Mouse (Mus musculus) megakaryocyte, embryonic 14.5 days (primary cell): ENCODE results near the gene Gkap1. TPM values are rescaled to one million over a fixed set of nuclear protein-coding genes. Genes with fewer than 3 reads are reported as not detected.

Experiments used
- H3K27me3 ChIP-seq: replicated peaks from 2 replicates; pipeline ENCODE3; 2012; ENCODE audit warnings: inconsistent platforms
- H3K36me3 ChIP-seq: replicated peaks from 2 replicates; pipeline ENCODE3; 2012; ENCODE audit warnings: low read length, inconsistent platforms, mixed read lengths
- H3K4me1 ChIP-seq: 2 replicates; pipeline ENCODE4 v1.6.1; 2012; ENCODE audit warnings: inconsistent platforms
- H3K4me3 ChIP-seq: replicated peaks from 2 replicates; pipeline ENCODE3; 2012; ENCODE audit warnings: moderate library complexity, mild to moderate bottlenecking, inconsistent platforms
- H3K9me3 ChIP-seq: 2 replicates; pipeline ENCODE4 v1.6.1; 2012; ENCODE audit warnings: inconsistent platforms
- FLI1 ChIP-seq: IDR thresholded peaks from 2 replicates; pipeline ENCODE4 v1.6.1; 2012; ENCODE audit warnings: low read length, inconsistent platforms, mixed read lengths
- GATA1 ChIP-seq: IDR thresholded peaks from 3 replicates; pipeline ENCODE4 v1.6.1; 2012; ENCODE audit warnings: mixed read lengths, low read length, inconsistent platforms, borderline replicate concordance
- polyA plus RNA-seq: library from polyadenylated mRNA; stranded (reverse); fragments of >175 nt; gene quantifications from 2 replicates; pipeline ENCODE4 v1.2.3, GENCODE M21; 2012; ENCODE audit warnings: low replicate concordance; ENCODE audit not compliant: insufficient read depth

Gkap1 gene
- polyA plus RNA-seq: 0.86 TPM in 1 of 2 replicates, not detected in the other

DNA sequence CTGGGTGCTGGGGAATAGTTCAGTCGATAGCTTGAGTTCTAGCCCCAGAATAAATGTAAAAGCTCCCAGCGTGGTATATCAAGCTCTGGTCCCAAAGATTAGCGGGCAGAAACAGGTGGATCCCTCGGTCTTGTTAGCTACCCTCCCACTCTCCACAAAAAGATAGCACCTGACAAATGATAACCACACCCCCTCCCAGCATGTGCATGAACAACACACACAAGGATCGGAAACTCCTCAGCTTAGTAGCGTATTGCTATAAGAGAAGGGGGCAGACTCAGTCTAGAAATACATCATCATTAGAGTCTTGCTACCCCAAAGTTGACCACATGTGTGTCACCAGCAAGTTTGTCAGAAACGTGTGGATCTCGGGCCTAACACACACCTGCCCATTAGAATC lies at the start of gene Gkap1:
Gene Gkap1, minus strand, starts transcription at position 101 of the 400 bp plus-strand sequence.
- Histone ChIP-seq H3K9me3 (peaks cover 7% of the 10 kb centered on the region; the same call in 1 of the 2 replicates), H3K36me3 (no peaks in the 10 kb centered on the region), H3K4me3 (peak within 1 kb of the TSS; percentile 92), H3K27me3 (peaks cover 91% of the 10 kb centered on the region), H3K4me1 (peaks cover 16% of the 10 kb centered on the region)
- no peak for TF ChIP-seq FLI1
- TF ChIP-seq GATA1: no peak

DNA sequence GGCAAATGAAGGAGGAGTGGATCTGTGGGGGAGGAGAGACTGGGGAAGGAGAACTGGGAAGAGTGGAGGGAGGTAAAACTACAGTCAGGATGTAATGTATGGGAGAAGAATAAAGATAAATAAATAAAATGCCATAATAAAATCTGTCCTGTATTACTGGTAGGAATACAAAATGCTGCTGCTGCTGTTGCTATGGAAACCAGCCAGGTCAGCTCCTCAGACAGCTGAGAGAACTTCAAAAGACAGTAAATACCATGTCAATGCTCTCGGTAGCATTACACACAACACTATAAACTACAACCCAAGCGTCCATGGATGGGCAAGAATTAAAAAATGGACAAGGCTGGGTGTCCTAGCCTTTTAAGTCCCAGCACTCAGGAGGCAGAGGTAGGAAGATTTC lies 42.3 kb upstream of the Gkap1 start:
- Histone ChIP-seq H3K27me3 (peaks cover 8% of the 10 kb centered on the region), H3K36me3 (no peaks in the 10 kb centered on the region), H3K4me1 (no peaks in the 10 kb centered on the region), H3K9me3 (0 out of 2 replicates have a peak, but pooled peaks cover 4% of the 10 kb centered on the region), H3K4me3 (no peak overlapping the region)
- TF ChIP-seq FLI1: no peak
- TF ChIP-seq GATA1: no peak

DNA sequence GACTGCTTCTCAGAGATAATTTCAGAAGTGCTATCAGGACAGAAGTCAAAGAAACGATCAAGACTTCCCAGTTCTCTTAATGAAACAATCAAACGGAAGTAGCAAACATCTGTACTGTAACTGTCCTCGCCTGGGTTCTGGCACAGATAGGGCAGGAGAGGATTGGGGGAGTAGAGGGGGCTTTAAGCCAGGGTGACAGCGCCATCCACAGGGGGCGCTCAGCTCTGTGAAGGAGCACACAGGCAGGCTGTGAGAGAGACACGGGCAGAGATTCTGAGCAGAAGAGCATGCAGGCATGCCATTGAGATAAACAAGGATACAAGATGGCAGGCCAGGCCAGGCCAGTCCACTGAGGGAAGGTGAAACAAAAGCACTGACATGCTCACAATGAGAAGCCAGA lies 39.5 kb upstream of the Gkap1 start:
- Histone ChIP-seq H3K9me3 (no peaks in the 10 kb centered on the region), H3K4me1 (no peaks in the 10 kb centered on the region), H3K36me3 (no peaks in the 10 kb centered on the region), H3K27me3 (peaks cover 8% of the 10 kb centered on the region), H3K4me3 (no peak overlapping the region)
- TF ChIP-seq FLI1 (no peak), GATA1 (no peak)

DNA sequence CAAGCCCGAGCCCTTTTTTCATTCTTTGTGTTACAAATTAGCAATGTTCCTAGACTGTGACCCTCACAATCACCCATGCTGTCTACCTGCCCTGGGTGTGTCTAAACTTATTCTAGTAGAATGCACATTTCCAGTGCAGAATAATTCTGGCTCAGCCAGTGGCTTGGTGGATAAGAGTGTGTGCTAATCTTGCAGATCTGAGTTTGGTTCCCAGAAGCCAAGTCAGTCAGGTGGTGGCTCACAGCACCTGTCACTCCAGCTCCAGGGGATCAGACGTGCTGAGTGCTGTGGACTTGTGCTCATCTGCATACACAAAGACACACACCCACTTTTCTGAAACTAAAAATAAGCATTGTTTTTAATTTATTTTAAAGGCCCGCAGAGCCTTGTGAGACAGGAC lies 38.3 kb upstream of the Gkap1 start:
- Histone ChIP-seq H3K36me3 (no peaks in the 10 kb centered on the region), H3K27me3 (peaks cover 8% of the 10 kb centered on the region), H3K4me3 (no peak overlapping the region), H3K4me1 (no peaks in the 10 kb centered on the region), H3K9me3 (no peaks in the 10 kb centered on the region)
- TF ChIP-seq GATA1 (no peak), FLI1 (no peak)

DNA sequence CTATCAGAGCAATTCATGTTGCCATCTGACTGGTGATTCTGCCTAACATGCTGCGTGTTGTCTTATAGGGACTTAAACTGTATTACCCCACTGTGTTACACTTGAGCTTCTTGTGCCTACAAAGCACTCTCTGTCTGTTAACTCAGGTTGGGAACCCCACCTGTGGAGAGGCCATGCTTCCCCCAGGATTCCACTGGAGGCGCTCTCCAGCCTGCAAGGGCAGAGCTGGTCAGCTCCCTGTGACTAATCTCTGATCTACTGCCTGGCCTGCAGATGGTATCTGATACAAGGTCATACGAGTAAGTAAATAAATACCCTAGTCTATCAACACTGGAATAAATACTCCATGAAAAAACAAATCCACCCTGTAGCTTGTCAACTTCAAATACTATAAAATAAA lies 35.9 kb upstream of the Gkap1 start:
- H3K36me3 ChIP-seq: no peaks in the 10 kb centered on the region
- H3K9me3 ChIP-seq: no peaks in the 10 kb centered on the region
- peaks cover 6% of the 10 kb centered on the region for H3K27me3 ChIP-seq
- H3K4me3 ChIP-seq: no peak overlapping the region
- H3K4me1 ChIP-seq: no peaks in the 10 kb centered on the region
- TF ChIP-seq GATA1: no peak
- TF ChIP-seq FLI1: no peak

DNA sequence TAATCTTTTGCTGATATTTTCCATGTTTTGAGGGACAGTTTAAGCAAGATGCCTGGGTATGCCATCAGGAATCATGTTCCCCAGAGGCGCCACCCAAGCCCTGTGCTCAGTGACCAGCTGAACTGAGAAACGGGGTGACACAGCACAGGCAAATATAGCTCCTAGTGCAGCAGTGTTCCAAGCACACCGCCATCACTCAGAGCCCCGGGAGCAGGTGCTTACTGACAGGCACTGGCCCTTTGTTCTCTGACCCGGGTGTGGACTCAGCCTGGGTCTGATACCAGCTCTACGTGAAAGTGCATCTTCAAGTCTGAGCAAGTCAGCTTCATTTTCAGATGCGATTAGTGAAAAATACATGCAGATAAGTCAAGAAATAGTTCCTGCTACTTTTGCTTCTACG lies 34.0 kb upstream of the Gkap1 start:
- H3K4me3 ChIP-seq: no peak overlapping the region
- H3K36me3 ChIP-seq: no peaks in the 10 kb centered on the region
- no peaks in the 10 kb centered on the region for H3K27me3 ChIP-seq
- H3K9me3 ChIP-seq: no peaks in the 10 kb centered on the region
- H3K4me1 ChIP-seq: no peaks in the 10 kb centered on the region
- TF ChIP-seq GATA1 (no peak), FLI1 (no peak)

DNA sequence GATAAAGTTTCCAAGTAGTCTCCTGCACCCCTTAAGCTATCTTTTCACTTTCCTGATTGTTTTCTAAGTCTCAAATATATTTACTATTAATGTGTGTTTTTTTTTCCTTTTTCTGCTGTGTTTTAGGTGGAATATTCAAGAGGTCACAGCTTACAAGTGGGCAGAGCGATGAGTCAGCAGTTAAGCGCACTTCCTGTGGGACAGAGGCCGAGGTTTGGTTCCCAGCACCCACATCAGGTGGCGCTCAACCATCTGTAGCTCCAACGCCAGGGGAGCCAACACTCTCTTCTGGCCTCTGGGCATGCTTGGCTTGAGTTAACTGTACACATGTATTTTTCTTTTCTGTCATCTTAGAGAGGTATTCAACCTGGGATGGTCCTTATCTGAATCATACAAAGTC lies 32.0 kb upstream of the Gkap1 start:
- H3K27me3 ChIP-seq: peaks cover 2% of the 10 kb centered on the region
- TF ChIP-seq FLI1 (no peak), GATA1 (no peak)
- H3K36me3 ChIP-seq: no peaks in the 10 kb centered on the region
- no peaks in the 10 kb centered on the region for H3K4me1 ChIP-seq
- H3K4me3 ChIP-seq: no peak overlapping the region
- no peaks in the 10 kb centered on the region for H3K9me3 ChIP-seq

DNA sequence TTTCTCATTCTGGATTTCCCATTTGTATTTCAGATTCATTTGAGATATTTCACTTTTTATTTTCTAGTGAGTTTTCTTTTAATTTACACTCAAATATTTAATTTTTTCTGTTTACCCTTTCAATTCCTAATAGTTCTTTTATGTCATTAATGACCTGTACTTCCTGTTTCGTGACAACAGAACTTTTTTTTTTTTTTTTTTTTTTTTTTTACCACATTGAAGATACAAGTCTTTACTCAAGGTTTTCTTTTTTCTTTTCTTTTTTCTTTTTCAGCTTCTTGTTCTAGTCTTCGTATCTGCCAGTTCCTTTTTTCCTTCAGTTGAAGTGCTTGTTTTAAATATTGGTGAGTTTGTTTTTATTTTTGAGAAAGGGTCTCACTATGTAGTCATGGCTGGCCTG lies 29.7 kb upstream of the Gkap1 start:
- H3K36me3 ChIP-seq: no peaks in the 10 kb centered on the region
- H3K4me3 ChIP-seq: no peak overlapping the region
- H3K27me3 ChIP-seq: peaks cover 13% of the 10 kb centered on the region
- TF ChIP-seq FLI1: no peak
- TF ChIP-seq GATA1: no peak
- no peaks in the 10 kb centered on the region for H3K9me3 ChIP-seq
- H3K4me1 ChIP-seq: no peaks in the 10 kb centered on the region

DNA sequence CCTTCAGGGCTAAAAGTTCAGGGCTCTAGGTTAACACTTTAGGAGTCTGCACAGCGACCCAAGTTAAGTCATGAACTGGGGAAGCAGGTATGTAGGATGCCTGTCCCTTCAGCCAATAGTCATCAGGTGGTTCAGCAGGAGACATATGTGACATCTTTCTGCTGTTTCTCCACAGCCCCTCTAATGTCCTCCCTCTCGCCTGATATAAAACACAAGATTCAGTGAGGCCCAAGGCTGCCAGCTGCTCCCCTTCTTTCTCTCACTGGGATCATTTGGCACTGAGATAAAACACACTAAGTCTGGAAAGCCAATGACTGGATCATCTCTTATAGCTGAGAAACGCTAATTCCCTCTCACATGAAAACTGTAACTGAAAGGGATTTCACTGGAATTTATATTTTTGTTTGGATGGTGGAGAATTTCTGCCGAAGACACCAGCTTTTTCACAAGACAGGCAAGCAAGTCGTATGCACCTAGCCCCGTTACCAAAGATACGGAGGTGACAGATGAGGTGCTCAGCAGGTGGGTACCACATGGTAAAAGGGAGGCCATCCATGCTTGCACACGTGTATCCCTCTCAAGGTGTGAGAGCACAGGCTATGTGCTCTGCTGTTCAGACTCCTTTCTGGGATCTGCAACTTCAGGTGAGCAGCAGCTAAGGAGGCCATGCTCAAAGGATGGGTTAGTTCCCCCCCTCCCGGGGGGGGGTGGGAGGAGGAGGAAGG lies 27.1 kb upstream of the Gkap1 start:
- H3K4me1 ChIP-seq: no peaks in the 10 kb centered on the region
- TF ChIP-seq FLI1 (no peak), GATA1 (no peak)
- H3K4me3 ChIP-seq: no peak overlapping the region
- H3K27me3 ChIP-seq: peaks cover 17% of the 10 kb centered on the region
- H3K36me3 ChIP-seq: no peaks in the 10 kb centered on the region
- no peaks in the 10 kb centered on the region for H3K9me3 ChIP-seq

DNA sequence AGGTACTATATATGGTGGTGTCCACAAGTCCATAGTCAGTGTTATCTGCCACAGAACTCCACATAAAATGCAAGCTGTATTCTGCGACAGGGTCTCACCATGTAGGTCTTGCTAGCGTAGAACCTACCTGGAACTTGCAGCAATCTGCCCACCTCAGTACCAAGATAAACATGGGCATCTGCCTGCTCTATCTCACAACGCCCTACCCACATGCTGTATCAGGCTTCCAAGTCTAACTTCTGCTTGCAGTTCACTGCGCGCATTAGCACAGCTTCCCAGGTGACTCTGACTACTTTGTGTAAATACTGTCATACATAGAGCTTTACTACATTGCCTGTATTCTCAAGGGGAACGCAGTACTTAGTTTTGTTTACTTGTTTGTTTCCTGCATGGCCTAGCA lies 26.5 kb upstream of the Gkap1 start:
- Histone ChIP-seq H3K27me3 (peaks cover 18% of the 10 kb centered on the region), H3K4me1 (no peaks in the 10 kb centered on the region), H3K9me3 (peaks cover 2% of the 10 kb centered on the region), H3K36me3 (no peaks in the 10 kb centered on the region), H3K4me3 (no peak overlapping the region)
- TF ChIP-seq FLI1 (no peak), GATA1 (no peak)

DNA sequence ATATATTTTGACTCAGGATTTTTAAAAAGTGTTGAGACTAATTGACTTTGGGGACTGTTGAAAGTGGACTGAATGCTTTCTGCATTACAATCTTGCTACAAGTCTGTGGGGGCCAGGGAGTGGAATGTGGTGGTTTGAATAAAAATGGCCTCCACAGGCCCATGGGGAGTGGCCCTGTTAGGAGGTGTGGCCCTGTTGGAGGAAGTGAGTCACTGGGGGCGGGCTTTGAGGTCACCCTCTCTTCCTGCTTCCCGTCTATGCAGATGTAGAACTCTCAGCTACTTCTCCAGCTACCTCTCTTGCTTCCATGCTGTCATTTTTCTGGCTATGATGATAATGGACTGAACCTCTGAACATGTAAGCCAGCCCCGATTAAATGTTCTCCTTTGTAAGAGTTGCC lies 23.3 kb upstream of the Gkap1 start:
- no peaks in the 10 kb centered on the region for H3K36me3 ChIP-seq
- no peaks in the 10 kb centered on the region for H3K4me1 ChIP-seq
- peaks cover 6% of the 10 kb centered on the region for H3K9me3 ChIP-seq
- no peak overlapping the region for H3K4me3 ChIP-seq
- H3K27me3 ChIP-seq: peaks cover 22% of the 10 kb centered on the region
- no peak for TF ChIP-seq FLI1
- no peak for TF ChIP-seq GATA1
